Mouse (Mus musculus) heart, adult 8-10 months (tissue): Measurements from ENCODE around the gene Tecpr2. TPM values are rescaled to one million over a fixed set of nuclear protein-coding genes. Genes with fewer than 3 reads are reported as not detected.
A peak's percentile ranks its signal among the peaks of the same experiment; 100 is the strongest.
"Not testable (repeated sequence)": the region's sequence is repeated elsewhere in the genome, so short reads cannot be mapped to it uniquely, and the experiment has no call there.

ENCODE experiments used
- DNase-seq: peaks from one replicate; pipeline ENCODE4 v3.0.0; 2022; ENCODE audit warnings: low spot score
- total RNA-seq, 4 experiments: library from RNA; stranded (reverse); gene quantifications; 2 replicates each; pipeline ENCODE4 v1.2.4; 2022

Gene Tecpr2
- 1 to 10 TPM; 4.9 to 5.8 (median 5.3) TPM for total RNA-seq

- peak; percentile 94 for DNase-seq
Observed at GRCm38 (mm10) chr12:110889036-110890020, at the start of gene Tecpr2, which contains the start of gene Cinp. Tecpr2 (plus strand) TSS chr12:110889264. Cinp (minus strand) TSS chr12:110889145.

GRCm38 (mm10) chr12:110840348-110841198 is 48.5 kb upstream of the Tecpr2 start, which contains the start of gene Mok:
Mok (minus strand) TSS chr12:110840939.
- peak; percentile 98 for DNase-seq

GRCm38 (mm10) chr12:110841731-110842493 is 47.2 kb upstream of the Tecpr2 start:
- DNase-seq: no peak

GRCm38 (mm10) chr12:110843194-110844048 is 45.6 kb upstream of the Tecpr2 start:
- DNase-seq: peak; percentile 91

GRCm38 (mm10) chr12:110844227-110845130 is 44.6 kb upstream of the Tecpr2 start:
- no peak for DNase-seq

- peak; percentile 96 for DNase-seq
Observed at GRCm38 (mm10) chr12:110845131-110845880, 43.8 kb upstream of the Tecpr2 start.

- no peak for DNase-seq
Observed at GRCm38 (mm10) chr12:110846191-110846765, 42.8 kb upstream of the Tecpr2 start.

- peak; percentile 86 for DNase-seq
Observed at GRCm38 (mm10) chr12:110850010-110850928, 38.8 kb upstream of the Tecpr2 start, which contains the start of gene Zfp839. Zfp839 (plus strand) TSS chr12:110850253.

GRCm38 (mm10) chr12:110850929-110851256 is 38.2 kb upstream of the Tecpr2 start:
- no peak for DNase-seq

- DNase-seq: no peak
Observed at GRCm38 (mm10) chr12:110851414-110851813, 37.6 kb upstream of the Tecpr2 start.

GRCm38 (mm10) chr12:110851923-110852322 is 37.1 kb upstream of the Tecpr2 start:
- DNase-seq: no peak

GRCm38 (mm10) chr12:110854786-110855737 is 34.0 kb upstream of the Tecpr2 start:
- no peak for DNase-seq

- DNase-seq: no peak
Observed at GRCm38 (mm10) chr12:110857196-110857595, 31.9 kb upstream of the Tecpr2 start.

- DNase-seq: not testable (repeated sequence)
Observed at GRCm38 (mm10) chr12:110858681-110859080, 30.4 kb upstream of the Tecpr2 start.

- DNase-seq: no peak
Observed at GRCm38 (mm10) chr12:110860293-110860692, 28.8 kb upstream of the Tecpr2 start.

- no peak for DNase-seq
Observed at GRCm38 (mm10) chr12:110861256-110861655, 27.8 kb upstream of the Tecpr2 start.
